Mouse (Mus musculus) layer of hippocampus, adult 8-10 months (tissue): ENCODE results near the gene Fam234a. TPM values are rescaled to one million over a fixed set of nuclear protein-coding genes. Genes with fewer than 3 reads are reported as not detected.
"Not testable (repeated sequence)": the region's sequence is repeated elsewhere in the genome, so short reads cannot be mapped to it uniquely, and the experiment has no call there.

ENCODE experiments used
- DNase-seq, 2 experiments: peaks; one replicate each; pipeline ENCODE4 v3.0.0; 2022; ENCODE audit warnings: low spot score in 2 of 2
- total RNA-seq, 4 experiments: library from RNA; stranded (reverse); gene quantifications; 2 replicates each; pipeline ENCODE4 v1.2.4; 2022

Gene Fam234a
- total RNA-seq, 4 experiments from 2014 or later = 19.4 to 25.6 (median 21.6) TPM

DNA sequence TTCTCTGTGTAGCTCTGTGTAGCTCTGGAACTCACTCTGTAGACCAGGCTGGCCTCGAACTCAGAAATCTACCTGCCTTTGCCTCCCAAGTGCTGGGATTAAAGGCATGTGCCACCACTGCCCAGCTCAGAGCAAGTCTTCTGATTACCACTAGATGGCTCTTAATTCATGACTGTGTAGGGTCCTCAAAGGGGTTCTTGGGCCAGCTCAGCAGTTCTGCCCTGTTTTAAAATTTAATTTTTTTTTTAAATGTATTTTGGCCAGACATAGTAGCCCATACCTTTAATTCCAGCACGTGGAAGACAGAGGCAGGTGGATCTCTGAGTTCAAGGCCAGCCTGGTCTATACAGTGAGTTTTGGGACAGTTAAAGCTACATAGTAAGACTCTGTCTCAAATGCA lies 68.8 kb downstream of the Fam234a start:
- not testable (repeated sequence) for DNase-seq

DNA sequence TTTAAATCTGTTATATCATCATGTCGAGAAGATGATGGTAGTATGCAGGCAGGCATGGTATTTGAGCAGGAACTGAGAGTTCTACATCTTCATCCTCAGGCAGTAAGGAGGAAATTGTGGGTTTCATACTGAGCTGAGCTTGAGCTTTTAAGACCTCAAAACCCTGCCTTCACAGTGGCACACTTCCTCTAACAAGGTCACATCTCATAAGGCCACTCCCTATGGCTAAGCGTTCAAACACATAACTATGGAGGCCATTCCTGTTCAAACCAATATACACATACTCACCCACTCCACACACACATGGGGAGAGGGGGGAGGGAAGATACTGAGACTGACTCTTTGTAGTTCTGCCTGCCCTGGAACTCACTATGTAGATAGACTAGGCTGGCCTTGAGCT lies 76.0 kb downstream of the Fam234a start:
- DNase-seq = no peak

DNA sequence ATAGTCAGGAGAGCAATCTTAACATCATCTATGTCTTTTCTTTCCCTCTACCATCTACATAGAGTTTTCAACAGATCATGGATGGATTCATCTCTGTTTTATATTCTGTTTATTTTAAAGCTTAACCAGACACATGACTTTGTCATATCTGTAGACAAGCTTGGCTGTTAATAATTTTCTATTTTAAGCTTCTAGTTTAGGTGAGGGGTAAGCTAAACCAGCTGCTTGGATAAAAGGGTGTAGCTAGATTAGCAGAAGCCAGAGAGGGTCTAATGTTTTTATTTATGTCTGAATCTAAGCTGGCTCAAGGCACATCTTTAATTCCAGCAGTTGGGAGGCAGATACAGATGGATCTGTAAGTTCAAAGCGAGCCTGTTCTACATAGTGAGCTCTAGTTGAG lies 81.3 kb downstream of the Fam234a start:
- no peak for DNase-seq

Other genes with a start within 250 kb of the Fam234a start
- 100 to 1,000 TPM in 3 of 4 experiments, 10 to 100 TPM in 1; 96.5 to 113 (median 102) TPM for gene Rab11fip3, start 174.7 kb downstream of the Fam234a start, total RNA-seq
- 10 to 100 TPM; 27.6 to 31.2 (median 29.7) TPM for gene Decr2, start 153.9 kb downstream of the Fam234a start, total RNA-seq
- gene Nme4, start 148.6 kb downstream of the Fam234a start, total RNA-seq = 1 to 10 TPM; 5.1 to 6.3 (median 5.4) TPM
- gene Tmem8, start 130.9 kb downstream of the Fam234a start, total RNA-seq = 10 to 100 TPM; 13.8 to 16.2 (median 15.5) TPM
- 10 to 100 TPM; 58.1 to 71.4 (median 62.0) TPM for gene Mrpl28, start 120.7 kb downstream of the Fam234a start, total RNA-seq
- 10 to 100 TPM; 26.7 to 31.1 (median 29.5) TPM for gene Axin1, start 105.6 kb downstream of the Fam234a start, total RNA-seq
- gene Pdia2, start 45.2 kb downstream of the Fam234a start, total RNA-seq = under 1 TPM in 2 of 4 experiments, not detected in 2; 0.32 to 0.54 TPM
- 10 to 100 TPM; 45.4 to 61.8 (median 55.1) TPM for gene Rgs11, start 41.3 kb downstream of the Fam234a start, total RNA-seq
- 10 to 100 TPM; 59.6 to 69.7 (median 67.6) TPM for gene Arhgdig, start 36.5 kb downstream of the Fam234a start, total RNA-seq
- gene Luc7l, start 8.7 kb upstream of the Fam234a start, total RNA-seq = 10 to 100 TPM; 70.6 to 97.4 (median 89.0) TPM
- 10 to 100 TPM; 61.3 to 87.0 (median 69.3) TPM for gene Neurl1b, start 170.6 kb upstream of the Fam234a start, total RNA-seq